Mouse (Mus musculus) spleen, adult 2 months (tissue): ENCODE results near the gene Egfem1.

Experiments
- CTCF ChIP-seq: fragments of 200-500 bp; IDR thresholded peaks from 2 replicates; pipeline ENCODE4 v1.5.1; 2011; ENCODE audit warnings: mild to moderate bottlenecking, inconsistent platforms; ENCODE audit not compliant: insufficient read depth, insufficient read length, insufficient replicate concordance; ENCODE audit errors: extremely low read depth
- POLR2A ChIP-seq: fragments of 200-500 bp; IDR thresholded peaks from 2 replicates; pipeline ENCODE4 v1.6.1; 2011; ENCODE audit warnings: low read depth, low read length, inconsistent platforms

DNA sequence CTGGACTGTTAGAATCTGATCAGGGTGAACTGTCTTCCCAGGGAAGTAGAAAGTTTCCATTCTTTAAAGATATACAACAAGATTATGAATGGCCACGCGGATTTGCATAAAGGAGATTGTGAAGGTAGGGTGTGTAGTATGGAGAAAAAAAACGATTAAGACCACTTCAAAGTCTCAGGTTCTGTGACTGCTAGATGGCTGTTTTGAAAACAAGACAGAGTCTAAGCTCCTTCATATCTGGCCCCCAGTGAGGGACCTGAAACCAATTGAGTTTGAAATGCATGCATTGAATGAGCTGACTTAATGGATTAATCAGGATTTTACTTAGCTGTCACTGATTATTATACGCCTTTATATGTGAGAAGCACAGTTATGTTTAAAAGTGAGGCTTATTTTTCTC is 86.6 kb downstream of the Egfem1 start:
- TF ChIP-seq CTCF: no peak
- TF ChIP-seq POLR2A: no peak
